ENCODE assay signal across 18 mouse cellular contexts in the genomic region with DNA sequence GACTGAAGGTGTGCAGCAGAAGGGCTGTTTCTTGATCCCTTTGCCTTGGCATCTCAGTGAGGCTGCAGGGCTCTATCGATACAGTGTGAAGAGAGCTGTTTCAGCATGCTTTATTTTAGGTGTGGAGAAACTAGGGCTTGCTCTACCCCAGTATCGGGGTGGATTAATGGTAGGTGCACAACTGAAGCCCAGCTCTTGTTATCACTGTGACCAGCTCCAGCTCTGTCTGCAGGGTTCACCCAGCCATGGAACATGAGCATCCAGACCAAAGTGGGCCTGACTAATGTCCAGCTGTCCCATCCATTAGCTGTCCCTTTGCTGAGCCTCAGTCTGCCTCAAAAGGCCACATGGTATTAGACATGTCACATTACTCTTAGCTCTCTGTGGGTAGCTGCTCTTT.
A peak's percentile ranks its signal among the peaks of the same experiment; 100 is the strongest.
DNase-seq lines count a peak whose midpoint lies in the region; ATAC-seq lines count a peak whose summit lies in the region.
"Had no signal": no experiment of that assay in that cellular context is flagged by ENCODE, and none has a peak within 500 bp of the region (broad histone marks: within the 10 kb centered on the region; RNA-seq: fewer than 3 reads in every experiment).

No protein-coding gene starts in this region.

- H3K4me3 ChIP-seq in heart, embryonic 10.5 days: no peak overlapping the region
- H3K4me3 ChIP-seq in heart, embryonic 12.5 days: no peak overlapping the region

- ATAC-seq in heart, embryonic 12.5 days (ENCODE audit: insufficient number of reproducible peaks, low FRiP score): no peak
- ATAC-seq: activated CD4-positive, CD25-positive, alpha-beta regulatory T cell, adult 4 months; CD4-positive, CD25-positive, alpha-beta regulatory T cell, adult 4 months; Patski had no signal

- H3K9ac ChIP-seq in heart, embryonic 12.5 days: no peak overlapping the region

- no peaks in the 10 kb centered on the region for H3K36me3 ChIP-seq in heart, embryonic 10.5 days
- no peaks in the 10 kb centered on the region for H3K36me3 ChIP-seq in heart, embryonic 12.5 days
- H3K36me3 ChIP-seq: G1E had no signal

- 85% methylated on average over 2 of the region's 2 CpGs for WGBS in heart, embryonic 10.5 days
- 82% methylated on average over 2 of the region's 2 CpGs for WGBS in heart, embryonic 12.5 days

- DNase-seq in heart, adult 11 months: peak; percentile 85
- no peak for DNase-seq in heart, adult 8-10 months (ENCODE audit: low spot score)
- peak; percentile 55 for DNase-seq in heart, embryonic 10.5 days (ENCODE audit: low spot score)
- DNase-seq: adrenal gland, adult 2 months; adrenal gland, adult 8-10 months; adrenal gland, postnatal 10 days; adrenal gland, postnatal 14 days; adrenal gland, postnatal 25 days; adrenal gland, postnatal 36 days; B cell, adult 2 months; cerebellum, adult 11 months; cerebellum, adult 11-12 months; cerebellum, adult 18-20 months had no signal

- H3K27ac ChIP-seq in heart, embryonic 10.5 days: no peak overlapping the region
- no peak overlapping the region for H3K27ac ChIP-seq in heart, embryonic 12.5 days (ENCODE audit: poor library complexity, severe bottlenecking)

- no peak overlapping the region for H3K4me2 ChIP-seq in heart, embryonic 12.5 days

- H3K9me3 ChIP-seq in heart, embryonic 10.5 days: 0 out of 2 replicates have a peak, but pooled peaks cover 13% of the 10 kb centered on the region
- peaks cover 23% of the 10 kb centered on the region for H3K9me3 ChIP-seq in heart, embryonic 12.5 days (replicated peaks)

- H3K27me3 ChIP-seq in heart, embryonic 10.5 days (ENCODE audit: insufficient read depth, poor library complexity, severe bottlenecking): no peaks in the 10 kb centered on the region
- no peaks in the 10 kb centered on the region for H3K27me3 ChIP-seq in heart, embryonic 12.5 days (replicated peaks)
- H3K27me3 ChIP-seq: Patski had no signal

- H3K4me1 ChIP-seq in heart, embryonic 10.5 days: no peaks in the 10 kb centered on the region
- no peaks in the 10 kb centered on the region for H3K4me1 ChIP-seq in heart, embryonic 12.5 days (replicated peaks)
